Mouse (Mus musculus): ENCODE data around the gene Ip6k3. TPM values are rescaled to one million over a fixed set of nuclear protein-coding genes. Genes with fewer than 3 reads are reported as not detected.

Gene Ip6k3
- total and polyA plus RNA-seq, 3 experiments: 26.3 to 65.7 (median 53.9) TPM

- peaks cover 0 to 5% of the 10 kb centered on the region in 2 experiments; a peak in 2 of 4 replicates for H3K4me1 ChIP-seq (ENCODE audit: control insufficient read depth in 1 of 2, insufficient read depth in 2 of 2)
- H3K9ac ChIP-seq (ENCODE audit: insufficient read depth, low read depth): no peak overlapping the region
- no peak for TF ChIP-seq IRF4 (IDR thresholded peaks at IDR 0.05; ENCODE audit: low read depth, low read length)
- dilution Hi-C loops (cut with MboI; ENCODE audit: extremely low pct_ligation_motif_present, extremely low pct_unique_long_range_greater_than_20kb, low sequenced_read_pairs) (no loop called here), in situ Hi-C loops (cut with MboI; ENCODE audit: low pct_ligation_motif_present, low pct_unique_long_range_greater_than_20kb, low sequenced_read_pairs) (no loop called here)
- no peaks in the 10 kb centered on the region for H3K27me3 ChIP-seq (replicated peaks)
- H3K36me3 ChIP-seq (replicated peaks in 1 of 2; ENCODE audit: control insufficient read depth in 1 of 2, insufficient read depth in 1 of 2, low read length in 1 of 2): peaks cover 45 to 59% of the 10 kb centered on the region in 2 experiments
- H3K9me3 ChIP-seq (replicated peaks; ENCODE audit: low read length): no peaks in the 10 kb centered on the region
- no peak for DNase-seq (ENCODE audit: extremely low read depth)
- H3K27ac ChIP-seq (ENCODE audit: insufficient read depth, low read depth): no peak overlapping the region
- no peak overlapping the region for H3K4me3 ChIP-seq (replicated peaks in 1 of 3; ENCODE audit: low read depth in 2 of 3, low read length in 2 of 3, poor library complexity in 1 of 3)
- H3K79me2 ChIP-seq (replicated peaks; ENCODE audit: control insufficient read depth, extremely low read depth, insufficient read depth, poor library complexity, severe bottlenecking): no peaks in the 10 kb centered on the region
- H3K4me2 ChIP-seq (ENCODE audit: insufficient read depth, low read depth, poor library complexity, severe bottlenecking): no peak overlapping the region
Observed at GRCm38 (mm10) chr17:27144152-27144551, 23.4 kb downstream of the Ip6k3 start.

DNA sequence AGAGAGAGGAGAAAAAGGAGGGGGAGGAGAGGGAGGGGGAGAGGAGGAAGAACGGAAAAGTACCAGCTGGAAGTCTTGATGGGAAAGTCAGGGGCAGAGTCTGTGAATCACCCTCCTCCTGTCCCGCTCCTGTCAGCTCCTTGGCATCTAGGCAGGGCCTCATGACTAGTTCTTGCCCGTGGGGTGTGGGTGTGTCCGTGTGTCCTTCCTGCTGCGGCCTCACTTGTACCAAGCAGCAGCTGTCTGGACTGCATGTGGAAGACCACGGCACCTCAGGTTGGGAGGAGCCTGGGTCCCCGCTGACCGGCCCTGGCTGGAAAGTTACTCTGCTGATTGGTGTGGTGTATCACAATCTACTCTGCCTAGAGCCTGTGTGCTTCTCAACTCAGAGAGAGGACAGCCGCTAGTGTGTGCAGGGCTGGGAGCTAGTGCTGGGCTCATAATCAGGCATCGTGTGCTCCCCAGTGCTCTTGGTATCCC lies 25.6 kb downstream of the Ip6k3 start:
- H3K4me1 ChIP-seq (ENCODE audit: control insufficient read depth in 1 of 2, insufficient read depth in 2 of 2): peaks cover 0 to 5% of the 10 kb centered on the region in 2 experiments; a peak in 2 of 4 replicates
- in situ Hi-C loops (cut with MboI; ENCODE audit: low pct_ligation_motif_present, low pct_unique_long_range_greater_than_20kb, low sequenced_read_pairs) (no loop called here), dilution Hi-C loops (cut with MboI; ENCODE audit: extremely low pct_ligation_motif_present, extremely low pct_unique_long_range_greater_than_20kb, low sequenced_read_pairs) (no loop called here)
- no peaks in the 10 kb centered on the region for H3K27me3 ChIP-seq (replicated peaks)
- H3K9ac ChIP-seq (ENCODE audit: insufficient read depth, low read depth): no peak overlapping the region
- H3K4me2 ChIP-seq (ENCODE audit: insufficient read depth, low read depth, poor library complexity, severe bottlenecking): no peak overlapping the region
- peaks cover 28 to 40% of the 10 kb centered on the region in 2 experiments for H3K36me3 ChIP-seq (replicated peaks in 1 of 2; ENCODE audit: control insufficient read depth in 1 of 2, insufficient read depth in 1 of 2, low read length in 1 of 2)
- no peaks in the 10 kb centered on the region for H3K79me2 ChIP-seq (replicated peaks; ENCODE audit: control insufficient read depth, extremely low read depth, insufficient read depth, poor library complexity, severe bottlenecking)
- TF ChIP-seq E2F4 (IDR thresholded peaks at IDR 0.05; ENCODE audit: insufficient replicate concordance, low read depth, low read length) (no peak), POLR2AphosphoS2 (IDR thresholded peaks at IDR 0.05; ENCODE audit: low read depth, low read length) (peak; percentile 63; the same call in 1 of the 2 replicates)
- no peak overlapping the region for H3K4me3 ChIP-seq (replicated peaks in 1 of 3; ENCODE audit: low read depth in 2 of 3, low read length in 2 of 3, poor library complexity in 1 of 3)
- H3K27ac ChIP-seq (ENCODE audit: insufficient read depth, low read depth): no peak overlapping the region
- H3K9me3 ChIP-seq (replicated peaks; ENCODE audit: low read length): no peaks in the 10 kb centered on the region
- DNase-seq (ENCODE audit: extremely low read depth): no peak

DNA sequence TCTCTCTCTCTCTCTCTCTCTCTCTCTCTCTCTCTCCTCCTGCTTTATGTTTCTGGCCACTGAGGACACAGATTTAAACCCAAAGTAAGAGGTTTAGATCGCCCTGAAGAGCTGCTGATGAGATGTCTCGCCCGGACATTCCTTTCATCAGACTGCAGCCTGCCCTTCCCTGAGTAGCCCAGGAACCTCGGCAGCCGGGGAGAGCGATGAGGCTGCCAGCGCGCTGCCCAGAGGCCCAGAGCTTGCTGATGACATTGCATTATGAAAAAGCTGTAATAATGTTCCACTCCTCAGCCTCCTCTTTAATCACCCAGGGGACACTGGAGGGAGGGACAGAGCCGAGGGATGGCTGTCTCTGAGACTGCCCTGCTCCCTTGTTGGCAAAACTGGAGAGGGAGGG lies 27.3 kb downstream of the Ip6k3 start:
- in situ Hi-C loops (cut with MboI; ENCODE audit: low pct_ligation_motif_present, low pct_unique_long_range_greater_than_20kb, low sequenced_read_pairs): no loop called here
- Histone ChIP-seq H3K9ac (ENCODE audit: insufficient read depth, low read depth) (no peak overlapping the region), H3K27me3 (replicated peaks) (peaks cover 3% of the 10 kb centered on the region), H3K4me3 (replicated peaks in 1 of 3; ENCODE audit: low read depth in 2 of 3, low read length in 2 of 3, poor library complexity in 1 of 3) (no peak overlapping the region), H3K4me2 (ENCODE audit: insufficient read depth, low read depth, poor library complexity, severe bottlenecking) (no peak overlapping the region), H3K36me3 (replicated peaks in 1 of 2; ENCODE audit: control insufficient read depth in 1 of 2, insufficient read depth in 1 of 2, low read length in 1 of 2) (peaks cover 11 to 23% of the 10 kb centered on the region in 2 experiments), H3K27ac (ENCODE audit: insufficient read depth, low read depth) (no peak overlapping the region), H3K4me1 (ENCODE audit: control insufficient read depth in 1 of 2, insufficient read depth in 2 of 2) (peaks cover 0 to 5% of the 10 kb centered on the region in 2 experiments; a peak in 2 of 4 replicates), H3K79me2 (replicated peaks; ENCODE audit: control insufficient read depth, extremely low read depth, insufficient read depth, poor library complexity, severe bottlenecking) (no peaks in the 10 kb centered on the region), H3K9me3 (replicated peaks; ENCODE audit: low read length) (no peaks in the 10 kb centered on the region)
- TF ChIP-seq CHD1 (IDR thresholded peaks at IDR 0.05; ENCODE audit: low read depth, low read length) (no peak), TBP (conservative IDR thresholded peaks at IDR 0.05; ENCODE audit: low read depth, low read length) (no peak), TCF12 (IDR thresholded peaks at IDR 0.05; ENCODE audit: low read depth, low read length) (no peak), PAX5 (IDR thresholded peaks at IDR 0.05; ENCODE audit: low read length) (no peak), NELFE (IDR thresholded peaks at IDR 0.05; ENCODE audit: low read depth, low read length) (no peak), ELF1 (IDR thresholded peaks at IDR 0.05; ENCODE audit: low read depth, low read length) (no peak), MAX (IDR thresholded peaks at IDR 0.05; ENCODE audit: low read length) (no peak), BHLHE40 (IDR thresholded peaks at IDR 0.05; ENCODE audit: low read depth, low read length) (no peak), USF1 (IDR thresholded peaks at IDR 0.05; ENCODE audit: low read depth, low read length) (no peak), SIN3A (IDR thresholded peaks at IDR 0.05; ENCODE audit: low read length) (no peak), USF2 (conservative IDR thresholded peaks at IDR 0.05; ENCODE audit: low read depth, low read length) (no peak), JUN (IDR thresholded peaks at IDR 0.05; ENCODE audit: insufficient read depth, low read depth, low read length) (no peak), IRF4 (IDR thresholded peaks at IDR 0.05; ENCODE audit: low read depth, low read length) (no peak), RAD21 (IDR thresholded peaks at IDR 0.05; ENCODE audit: low read depth, low read length) (no peak)
- DNase-seq (ENCODE audit: extremely low read depth): no peak
- dilution Hi-C loops (cut with MboI; ENCODE audit: extremely low pct_ligation_motif_present, extremely low pct_unique_long_range_greater_than_20kb, low sequenced_read_pairs): no loop called here
